Mouse (Mus musculus) kidney, embryonic 16.5 days (tissue): ENCODE measurements around the gene Tmem253. TPM values are rescaled to one million over a fixed set of nuclear protein-coding genes. Genes with fewer than 3 reads are reported as not detected.
"Not testable (repeated sequence)": the region's sequence is repeated elsewhere in the genome, so short reads cannot be mapped to it uniquely, and the experiment has no call there.

Experiments used
- ATAC-seq: fragments of 200-750 bp; cut with Nextera tagmentation; 2 replicates; pipeline ENCODE4 v1.8.0; 2017; ENCODE audit warnings: moderate TSS enrichment; ENCODE audit not compliant: low FRiP score, low TSS enrichment
- H3K27ac ChIP-seq: fragments of 300-500 bp; sonication (generic); 2 replicates; pipeline ENCODE4 v1.5.1; 2014; ENCODE audit warnings: low read length
- H3K27me3 ChIP-seq: fragments of 300-500 bp; sonication (generic); 2 replicates; pipeline ENCODE4 v1.6.1; 2014; ENCODE audit warnings: low read length, control low read depth, mixed read lengths; ENCODE audit not compliant: insufficient read depth
- H3K36me3 ChIP-seq: fragments of 300-500 bp; sonication (generic); 2 replicates; pipeline ENCODE4 v1.6.1; 2014; ENCODE audit warnings: low read length, control low read depth, mixed read lengths; ENCODE audit not compliant: insufficient read depth
- H3K4me1 ChIP-seq: fragments of 300-500 bp; sonication (generic); 2 replicates; pipeline ENCODE4 v1.6.1; 2014; ENCODE audit warnings: low read length, control low read depth, mixed read lengths; ENCODE audit not compliant: insufficient read depth
- H3K4me2 ChIP-seq: fragments of 300-500 bp; sonication (generic); replicated peaks from 2 replicates; pipeline ENCODE4 v1.6.1; 2014; ENCODE audit warnings: low read depth, low read length
- H3K4me3 ChIP-seq: fragments of 300-500 bp; sonication (generic); 2 replicates; pipeline ENCODE4 v1.5.1; 2014; ENCODE audit warnings: mild to moderate bottlenecking, low read length
- H3K9ac ChIP-seq: fragments of 300-500 bp; sonication (generic); replicated peaks from 2 replicates; pipeline ENCODE4 v1.6.1; 2014; ENCODE audit warnings: low read length
- H3K9me3 ChIP-seq: fragments of 300-500 bp; sonication (generic); 2 replicates; pipeline ENCODE4 v1.6.1; 2016; ENCODE audit warnings: low read length, control low read depth
- WGBS: fragments of 180-500 bp; shearing (Covaris S2); extraction: QIAGEN DNeasy Blood & Tissue Kit; methylation state at CpG from one replicate; pipeline ENCODE4 v1.1.7; 2014; 5-methylcytosine and 5-hydroxymethylcytosine counted together
- polyA plus RNA-seq: library from polyadenylated mRNA; unstranded; fragments of >200 nt; fragmentation: Nextera tagmentation; extraction: Ambion mirVana; gene quantifications from 2 replicates; pipeline ENCODE4 v1.2.1, GENCODE M21; 2015

Tmem253 gene
- polyA plus RNA-seq, 1 experiment from 2014 or later = 1.0 TPM

- ATAC-seq = no peak
- Histone ChIP-seq H3K4me2 (no peak overlapping the region), H3K4me1 (no peaks in the 10 kb centered on the region), H3K4me3 (no peak overlapping the region), H3K36me3 (no peaks in the 10 kb centered on the region), H3K27ac (no peak overlapping the region), H3K27me3 (no peaks in the 10 kb centered on the region), H3K9me3 (no peaks in the 10 kb centered on the region), H3K9ac (no peak overlapping the region)
- 89% methylated on average over 5 of the region's 5 CpGs for WGBS
Measured at GRCm38 (mm10) chr14:52039332-52039731, 23.9 kb downstream of the Tmem253 start.

DNA sequence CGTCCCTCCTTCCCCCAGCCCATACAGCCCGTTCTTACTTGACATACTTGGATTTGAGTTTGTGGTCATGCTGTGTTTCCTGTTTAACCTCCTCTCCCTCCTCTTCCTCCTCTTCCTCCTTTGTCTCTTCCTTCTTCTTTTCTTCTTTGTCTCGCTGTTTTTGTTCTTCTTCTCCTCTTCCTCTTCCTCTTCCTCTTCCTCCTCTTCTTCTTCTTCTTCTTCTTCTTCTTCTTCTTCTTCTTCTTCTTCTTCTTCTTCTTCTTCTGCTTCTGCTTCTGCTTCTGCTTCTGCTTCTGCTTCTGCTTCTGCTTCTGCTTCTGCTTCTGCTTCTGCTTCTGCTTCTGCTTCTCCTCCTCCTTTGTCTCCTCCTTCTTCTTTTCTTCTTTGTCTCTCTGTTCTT is 26.9 kb downstream of the Tmem253 start, which contains the start of gene Olfr221:
Gene Olfr221, minus strand, starts transcription at position 101 of the 400 bp plus-strand sequence.
- not testable (repeated sequence) for H3K27ac ChIP-seq, H3K36me3 ChIP-seq, H3K9ac ChIP-seq, H3K4me3 ChIP-seq, H3K9me3 ChIP-seq, H3K27me3 ChIP-seq, H3K4me2 ChIP-seq, H3K4me1 ChIP-seq, ATAC-seq
- 56% methylated on average over 3 of the region's 3 CpGs for WGBS

GRCm38 (mm10) chr14:52043446-52043845 is 28.0 kb downstream of the Tmem253 start:
- ATAC-seq = no peak
- Histone ChIP-seq H3K4me3 (no peak overlapping the region), H3K27me3 (no peaks in the 10 kb centered on the region), H3K9ac (no peak overlapping the region), H3K4me2 (no peak overlapping the region), H3K36me3 (no peaks in the 10 kb centered on the region), H3K4me1 (no peaks in the 10 kb centered on the region), H3K27ac (no peak overlapping the region), H3K9me3 (no peaks in the 10 kb centered on the region)
- 74% methylated on average over 6 of the region's 6 CpGs for WGBS

- no peaks in the 10 kb centered on the region for H3K36me3 ChIP-seq
- WGBS = 9% methylated on average over 8 of the region's 8 CpGs
- H3K27ac ChIP-seq = no peak overlapping the region
- H3K9me3 ChIP-seq = no peaks in the 10 kb centered on the region
- no peak overlapping the region for H3K4me3 ChIP-seq
- H3K4me2 ChIP-seq = no peak overlapping the region
- H3K4me1 ChIP-seq = no peaks in the 10 kb centered on the region
- no peaks in the 10 kb centered on the region for H3K27me3 ChIP-seq
- ATAC-seq = peak; percentile 75; the same call in 1 of the 2 replicates
- no peak overlapping the region for H3K9ac ChIP-seq
Measured at GRCm38 (mm10) chr14:52044901-52045678, 29.6 kb downstream of the Tmem253 start.

GRCm38 (mm10) chr14:52045966-52046565 is 30.6 kb downstream of the Tmem253 start:
- Histone ChIP-seq H3K4me2 (no peak overlapping the region), H3K9ac (no peak overlapping the region), H3K36me3 (no peaks in the 10 kb centered on the region), H3K4me1 (no peaks in the 10 kb centered on the region), H3K27me3 (no peaks in the 10 kb centered on the region), H3K4me3 (no peak overlapping the region), H3K9me3 (no peaks in the 10 kb centered on the region), H3K27ac (no peak overlapping the region)
- WGBS = 85% methylated on average over 9 of the region's 9 CpGs
- ATAC-seq = no peak

GRCm38 (mm10) chr14:52052720-52053119 is 37.3 kb downstream of the Tmem253 start:
- not testable (repeated sequence) for H3K27ac ChIP-seq, H3K4me1 ChIP-seq, H3K4me2 ChIP-seq, ATAC-seq, H3K9ac ChIP-seq, H3K9me3 ChIP-seq, H3K36me3 ChIP-seq, H3K4me3 ChIP-seq, H3K27me3 ChIP-seq
- 88% methylated on average over 3 of the region's 3 CpGs for WGBS

- Histone ChIP-seq H3K36me3 (no peaks in the 10 kb centered on the region), H3K4me2 (no peak overlapping the region), H3K9ac (no peak overlapping the region), H3K27ac (no peak overlapping the region), H3K27me3 (no peaks in the 10 kb centered on the region), H3K4me3 (no peak overlapping the region), H3K9me3 (no peaks in the 10 kb centered on the region), H3K4me1 (no peaks in the 10 kb centered on the region)
- 58% methylated on average over 4 of the region's 4 CpGs for WGBS
- ATAC-seq = no peak
Measured at GRCm38 (mm10) chr14:52059982-52060381, 44.5 kb downstream of the Tmem253 start.

GRCm38 (mm10) chr14:52060800-52061199 is 45.3 kb downstream of the Tmem253 start:
- H3K9ac ChIP-seq = no peak overlapping the region
- H3K36me3 ChIP-seq = no peaks in the 10 kb centered on the region
- H3K4me3 ChIP-seq = no peak overlapping the region
- H3K4me1 ChIP-seq = no peaks in the 10 kb centered on the region
- no peak for ATAC-seq
- H3K9me3 ChIP-seq = no peaks in the 10 kb centered on the region
- 88% methylated on average over 1 of the region's 1 CpGs for WGBS
- H3K27ac ChIP-seq = no peak overlapping the region
- H3K4me2 ChIP-seq = no peak overlapping the region
- no peaks in the 10 kb centered on the region for H3K27me3 ChIP-seq

DNA sequence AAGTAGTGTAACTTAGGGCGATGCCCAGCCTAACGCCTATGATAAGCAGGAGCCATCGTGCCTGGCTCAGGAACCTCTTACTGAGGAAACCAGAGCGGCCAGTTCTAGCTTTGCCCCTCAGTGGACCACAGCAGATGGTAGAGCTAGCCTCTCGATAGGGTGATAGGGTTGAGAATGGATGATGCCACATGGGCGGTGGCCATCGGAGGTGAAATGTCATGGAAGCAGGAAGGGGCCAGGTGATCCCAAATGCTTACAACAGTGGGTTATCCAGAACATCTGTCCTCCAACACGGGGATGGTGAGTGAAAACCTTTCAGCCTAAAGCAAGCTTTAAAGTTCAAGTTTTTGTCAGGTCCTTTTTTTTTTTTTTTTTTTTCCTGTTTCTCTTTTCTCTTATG is 46.3 kb downstream of the Tmem253 start:
- no peaks in the 10 kb centered on the region for H3K9me3 ChIP-seq
- no peak overlapping the region for H3K9ac ChIP-seq
- no peak overlapping the region for H3K4me2 ChIP-seq
- 81% methylated on average over 8 of the region's 8 CpGs for WGBS
- H3K27ac ChIP-seq = no peak overlapping the region
- no peak overlapping the region for H3K4me3 ChIP-seq
- no peaks in the 10 kb centered on the region for H3K27me3 ChIP-seq
- no peaks in the 10 kb centered on the region for H3K36me3 ChIP-seq
- H3K4me1 ChIP-seq = no peaks in the 10 kb centered on the region
- ATAC-seq = no peak

DNA sequence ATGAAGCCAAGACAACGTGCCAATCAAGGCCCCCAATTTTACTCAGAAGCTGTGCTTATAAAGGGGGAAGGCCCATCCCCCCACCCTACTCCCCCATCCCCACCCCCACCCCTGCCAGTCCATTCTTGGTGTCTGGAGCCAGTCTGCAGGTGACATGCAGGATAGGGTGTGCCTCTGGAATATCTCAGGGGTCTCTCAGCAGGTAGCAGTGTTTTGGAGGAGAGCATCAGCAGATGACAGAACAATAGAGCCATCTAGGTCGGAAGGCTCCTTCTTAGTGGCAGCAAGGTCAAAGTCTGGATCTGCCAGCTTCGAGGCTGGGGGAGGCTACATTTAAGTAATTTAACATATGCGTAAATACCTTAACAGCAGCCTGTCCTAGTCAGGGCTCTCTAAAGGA is 50.7 kb downstream of the Tmem253 start:
- ATAC-seq = no peak
- no peaks in the 10 kb centered on the region for H3K9me3 ChIP-seq
- H3K27ac ChIP-seq = no peak overlapping the region
- no peak overlapping the region for H3K4me3 ChIP-seq
- H3K27me3 ChIP-seq = no peaks in the 10 kb centered on the region
- H3K4me2 ChIP-seq = no peak overlapping the region
- no peaks in the 10 kb centered on the region for H3K4me1 ChIP-seq
- WGBS = 54% methylated on average over 4 of the region's 4 CpGs
- H3K36me3 ChIP-seq = peaks cover 2% of the 10 kb centered on the region
- H3K9ac ChIP-seq = no peak overlapping the region
